Mouse (Mus musculus) megakaryocyte, adult 5-6 weeks (primary cell): ENCODE data around the gene Map4k2. TPM values are rescaled to one million over a fixed set of nuclear protein-coding genes. Genes with fewer than 3 reads are reported as not detected.

Experiments
- ATAC-seq: 2 replicates; pipeline ENCODE4 v1.8.0; 2016; ENCODE audit warnings: mild to moderate bottlenecking, inconsistent platforms; ENCODE audit not compliant: poor library complexity, severe bottlenecking
- total RNA-seq, 2 experiments: library from RNA; stranded (forward) in 1 of 2; stranded (reverse) in 1 of 2; fragments of 153-499, 151-499 nt in 1 of 2; fragments of 221-1000, 200-1000 nt in 1 of 2; gene quantifications; 2 replicates each; pipeline versions ENCODE4 v1.2.3 to v1.2.4; 2015 to 2017

Map4k2 gene
- total RNA-seq, 2 experiments from 2014 or later: 35.0 to 66.3 TPM

GRCm38 (mm10) chr19:6314513-6314912 lies 26.4 kb upstream of the Map4k2 start:
- ATAC-seq: no peak

- ATAC-seq: no peak
These were observed 25.4 kb upstream of the Map4k2 start for GRCm38 (mm10) chr19:6315573-6315972.

- no peak for ATAC-seq
These were observed 22.8 kb upstream of the Map4k2 start for GRCm38 (mm10) chr19:6318145-6318544.

GRCm38 (mm10) chr19:6321358-6321757 lies 19.6 kb upstream of the Map4k2 start:
- no peak for ATAC-seq

GRCm38 (mm10) chr19:6321786-6322621 lies 18.9 kb upstream of the Map4k2 start:
- ATAC-seq: no peak

GRCm38 (mm10) chr19:6324751-6325150 lies 16.2 kb upstream of the Map4k2 start:
- ATAC-seq: no peak

- ATAC-seq: no peak
These were observed 9.8 kb upstream of the Map4k2 start for GRCm38 (mm10) chr19:6331178-6331577.

GRCm38 (mm10) chr19:6331719-6332516 lies 9.0 kb upstream of the Map4k2 start:
- peak; percentile 59 for ATAC-seq

GRCm38 (mm10) chr19:6333761-6334595 lies 7.0 kb upstream of the Map4k2 start:
- no peak for ATAC-seq

GRCm38 (mm10) chr19:6334673-6335457 lies 6.1 kb upstream of the Map4k2 start, which contains the start of gene Men1:
TSS of gene Men1 (plus strand) at chr19:6334979.
- ATAC-seq: peak; percentile 92

GRCm38 (mm10) chr19:6335458-6335827 lies 5.5 kb upstream of the Map4k2 start:
- no peak for ATAC-seq

- no peak for ATAC-seq
These were observed 4.0 kb upstream of the Map4k2 start for GRCm38 (mm10) chr19:6336920-6337319.

GRCm38 (mm10) chr19:6338171-6338570 lies 2.8 kb upstream of the Map4k2 start:
- no peak for ATAC-seq

GRCm38 (mm10) chr19:6338716-6339115 lies 2.2 kb upstream of the Map4k2 start:
- ATAC-seq: no peak

- no peak for ATAC-seq
These were observed 1.7 kb upstream of the Map4k2 start for GRCm38 (mm10) chr19:6339191-6339590.

- peak; percentile 67 for ATAC-seq
These were observed 938 bp upstream of the Map4k2 start for GRCm38 (mm10) chr19:6339890-6340504.

- ATAC-seq: no peak
These were observed 630 bp downstream of the Map4k2 start for GRCm38 (mm10) chr19:6341453-6342077.

GRCm38 (mm10) chr19:6342276-6342933 lies 1.5 kb downstream of the Map4k2 start:
- ATAC-seq: no peak
